ENCODE assay signal across 15 mouse cellular contexts in genomic region chr2:82217873-82218272, GRCm38 (mm10).
"Had no signal": no experiment of that assay in that cellular context is flagged by ENCODE, and none has a peak within 500 bp of the region (broad histone marks: within the 10 kb centered on the region; RNA-seq: fewer than 3 reads in every experiment).

No protein-coding gene starts in this region.

- H3K9ac ChIP-seq: liver, embryonic 13.5 days had no signal

- H3K27me3 ChIP-seq: liver, embryonic 13.5 days had no signal

- H3K4me1 ChIP-seq: liver, embryonic 13.5 days had no signal

- H3K4me3 ChIP-seq: left cerebral cortex, adult 2 months; liver, embryonic 13.5 days had no signal

- H3K4me2 ChIP-seq: liver, embryonic 13.5 days; midbrain, embryonic 11.5 days had no signal

- DNase-seq: kidney, postnatal 36 days; layer of hippocampus, postnatal 36 days; liver, embryonic 13.5 days; lung, adult 2 months; lung, postnatal 14 days; lung, postnatal 4 days; midbrain, embryonic 14.5 days; right cerebral cortex, postnatal 14 days; right cerebral cortex, postnatal 4 days; thymus, adult 2 months; thymus, postnatal 14 days; thymus, postnatal 4 days had no signal

- H3K36me3 ChIP-seq: liver, embryonic 13.5 days had no signal

- H3K27ac ChIP-seq: left cerebral cortex, adult 2 months; liver, embryonic 13.5 days; stomach, postnatal 0 days had no signal

- H3K9me3 ChIP-seq: liver, embryonic 13.5 days had no signal
